Mouse (Mus musculus) testis, adult 2 months (tissue): ENCODE results near the gene 4930435E12Rik.

Source experiments
- CTCF ChIP-seq: fragments of 200-500 bp; IDR thresholded peaks from 2 replicates; pipeline ENCODE4 v1.5.1; 2012; ENCODE audit warnings: low read depth, mild to moderate bottlenecking, inconsistent platforms, low read length, moderate library complexity; ENCODE audit not compliant: control insufficient read depth, insufficient read depth, insufficient replicate concordance
- POLR2A ChIP-seq: fragments of 200-500 bp; IDR thresholded peaks from 2 replicates; pipeline ENCODE4 v1.6.1; 2012; ENCODE audit warnings: low read depth, mild to moderate bottlenecking, inconsistent platforms, low read length, moderate library complexity; ENCODE audit not compliant: control insufficient read depth

DNA sequence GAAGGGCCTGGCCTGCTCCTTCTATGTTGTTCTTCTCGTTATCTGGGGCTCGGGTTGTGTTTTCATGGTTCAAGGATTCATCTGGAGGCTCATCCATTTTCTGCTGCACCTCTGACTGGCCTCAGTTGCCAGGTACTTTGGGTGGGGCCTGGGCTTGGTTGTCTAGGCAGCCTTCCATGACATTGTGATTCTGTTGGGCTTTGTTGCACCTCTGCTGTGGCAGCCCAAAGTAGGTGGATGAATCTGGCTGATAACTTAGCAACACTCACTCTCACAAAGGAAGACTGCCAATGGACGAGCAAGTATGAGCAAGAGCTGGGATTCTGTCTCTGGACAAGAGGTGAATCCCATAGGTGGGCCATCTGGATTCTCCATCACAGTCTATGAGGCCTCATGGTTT is at the start of gene 4930435E12Rik:
- TF ChIP-seq CTCF (no peak), POLR2A (no peak)
